ENCODE assay signal across 12 mouse cellular contexts in genomic region chr16:44630861-44631260, GRCm38 (mm10).
DNase-seq lines count a peak whose midpoint lies in the region; ATAC-seq and TF ChIP-seq lines count a peak whose summit lies in the region.
"Had no signal": no experiment of that assay in that cellular context is flagged by ENCODE, and none has a peak within 500 bp of the region (broad histone marks: within the 10 kb centered on the region; RNA-seq: fewer than 3 reads in every experiment).

No protein-coding gene starts in this region.

- DNase-seq in intestine, embryonic 14.5 days (ENCODE audit: low spot score) = no peak
- DNase-seq in embryo, embryonic 10.5 days (ENCODE audit: low spot score) = peak; percentile 17
- DNase-seq in embryonic facial prominence, embryonic 10.5 days (ENCODE audit: low spot score) = no peak
- DNase-seq in limb, embryonic 11.5 days (ENCODE audit: low spot score) = peak; percentile 56
- no peak for DNase-seq in adrenal gland, adult 2 months
- no peak for DNase-seq in layer of hippocampus, adult 2 months (ENCODE audit: low spot score in 2 of 2)
- DNase-seq: liver; right cerebral cortex, postnatal 4 days had no signal

- H3K4me3 ChIP-seq in intestine, embryonic 14.5 days (ENCODE audit: low read depth, low read length) = no peak overlapping the region
- H3K4me3 ChIP-seq in intestine, postnatal 0 days (ENCODE audit: low read depth, low read length) = no peak overlapping the region
- no peak overlapping the region for H3K4me3 ChIP-seq in embryonic facial prominence, embryonic 10.5 days
- H3K4me3 ChIP-seq in limb, embryonic 11.5 days (ENCODE audit: low read depth, low read length) = no peak overlapping the region
- H3K4me3 ChIP-seq in layer of hippocampus, adult 2 months = no peak overlapping the region
- H3K4me3 ChIP-seq: heart, embryonic 12.5 days had no signal

- no peak for TF ChIP-seq CTCF in intestine, postnatal 0 days (IDR thresholded peaks at IDR 0.05; ENCODE audit: low read depth)
- no peak for TF ChIP-seq CTCF in layer of hippocampus, adult 2 months (conservative IDR thresholded peaks at IDR 0.05)

- H3K27me3 ChIP-seq in intestine, embryonic 14.5 days (replicated peaks; ENCODE audit: control insufficient read depth, insufficient read depth, low read length) = no peaks in the 10 kb centered on the region
- H3K27me3 ChIP-seq in intestine, postnatal 0 days (replicated peaks; ENCODE audit: control insufficient read depth, insufficient read depth, low read length) = no peaks in the 10 kb centered on the region
- H3K27me3 ChIP-seq in embryonic facial prominence, embryonic 10.5 days (replicated peaks; ENCODE audit: low read depth, poor library complexity, severe bottlenecking) = no peaks in the 10 kb centered on the region
- no peaks in the 10 kb centered on the region for H3K27me3 ChIP-seq in limb, embryonic 11.5 days (ENCODE audit: control insufficient read depth, insufficient read depth, low read length)
- H3K27me3 ChIP-seq: heart, embryonic 12.5 days had no signal

- peaks cover 46% of the 10 kb centered on the region for H3K4me1 ChIP-seq in intestine, embryonic 14.5 days (replicated peaks; ENCODE audit: control insufficient read depth, insufficient read depth, low read length)
- H3K4me1 ChIP-seq in intestine, postnatal 0 days (replicated peaks; ENCODE audit: control insufficient read depth, insufficient read depth, low read length) = no peaks in the 10 kb centered on the region
- H3K4me1 ChIP-seq in embryonic facial prominence, embryonic 10.5 days = peaks cover 48% of the 10 kb centered on the region
- peaks cover 40% of the 10 kb centered on the region for H3K4me1 ChIP-seq in limb, embryonic 11.5 days (ENCODE audit: control insufficient read depth, insufficient read depth, low read length)

- no peaks in the 10 kb centered on the region for H3K9me3 ChIP-seq in intestine, embryonic 14.5 days (ENCODE audit: control insufficient read depth, low read length)
- H3K9me3 ChIP-seq in intestine, postnatal 0 days (ENCODE audit: control insufficient read depth) = no peaks in the 10 kb centered on the region
- no peaks in the 10 kb centered on the region for H3K9me3 ChIP-seq in embryonic facial prominence, embryonic 10.5 days
- no peaks in the 10 kb centered on the region for H3K9me3 ChIP-seq in limb, embryonic 11.5 days (ENCODE audit: control insufficient read depth, low read length)
- H3K9me3 ChIP-seq: heart, embryonic 12.5 days had no signal

- 61% methylated on average over 9 of the region's 9 CpGs for WGBS in intestine, embryonic 14.5 days
- 67% methylated on average over 9 of the region's 9 CpGs for WGBS in intestine, postnatal 0 days
- WGBS in embryonic facial prominence, embryonic 10.5 days = 87% methylated on average over 9 of the region's 9 CpGs
- whole genome bisulfite sequencing in limb, embryonic 11.5 days = 33% methylated on average over 9 of the region's 9 CpGs

- no peak overlapping the region for H3K4me2 ChIP-seq in intestine, embryonic 14.5 days (ENCODE audit: low read length)
- no peak overlapping the region for H3K4me2 ChIP-seq in intestine, postnatal 0 days (replicated peaks; ENCODE audit: low read depth)
- H3K4me2 ChIP-seq in limb, embryonic 11.5 days (ENCODE audit: low read depth, severe bottlenecking) = no peak overlapping the region
- H3K4me2 ChIP-seq: heart, embryonic 12.5 days had no signal

- no peak overlapping the region for H3K9ac ChIP-seq in intestine, embryonic 14.5 days (ENCODE audit: low read length)
- H3K9ac ChIP-seq in intestine, postnatal 0 days (ENCODE audit: low read depth, low read length) = no peak overlapping the region
- no peak overlapping the region for H3K9ac ChIP-seq in limb, embryonic 11.5 days (ENCODE audit: low read length)
- H3K9ac ChIP-seq: heart, embryonic 12.5 days had no signal

- ATAC-seq in intestine, embryonic 14.5 days (replicated peaks; ENCODE audit: low FRiP score, low TSS enrichment, low read depth) = no peak
- ATAC-seq in intestine, postnatal 0 days = no peak
- ATAC-seq in limb, embryonic 11.5 days (ENCODE audit: insufficient number of reproducible peaks, low FRiP score, low TSS enrichment, low read depth) = no peak
- ATAC-seq: hindbrain, postnatal 0 days had no signal

- no peaks in the 10 kb centered on the region for H3K36me3 ChIP-seq in intestine, embryonic 14.5 days (ENCODE audit: control insufficient read depth, insufficient read depth, low read length)
- H3K36me3 ChIP-seq in intestine, postnatal 0 days (ENCODE audit: control insufficient read depth, insufficient read depth) = no peaks in the 10 kb centered on the region
- H3K36me3 ChIP-seq in embryonic facial prominence, embryonic 10.5 days (replicated peaks) = no peaks in the 10 kb centered on the region
- no peaks in the 10 kb centered on the region for H3K36me3 ChIP-seq in limb, embryonic 11.5 days (ENCODE audit: control insufficient read depth, insufficient read depth, low read length)
- H3K36me3 ChIP-seq: heart, embryonic 12.5 days had no signal

- peak overlapping the region; percentile 84 for H3K27ac ChIP-seq in intestine, embryonic 14.5 days (ENCODE audit: low read depth)
- no peak overlapping the region for H3K27ac ChIP-seq in intestine, postnatal 0 days (ENCODE audit: low read depth, low read length)
- peak overlapping the region; percentile 88 for H3K27ac ChIP-seq in embryonic facial prominence, embryonic 10.5 days (replicated peaks)
- peak overlapping the region; percentile 96; the same call in 1 of the 2 replicates for H3K27ac ChIP-seq in limb, embryonic 11.5 days (replicated peaks; ENCODE audit: low read depth, low read length)
- H3K27ac ChIP-seq in layer of hippocampus, adult 2 months = no peak overlapping the region
- H3K27ac ChIP-seq: hindbrain, postnatal 0 days; macrophage had no signal

Comparison
In these comparisons a context has a peak if more than half of its experiments do, and no peak if none do; other contexts are left out.
1. H3K27ac ChIP-seq: peak in intestine, embryonic 14.5 days (single experiment), embryonic facial prominence, embryonic 10.5 days (single experiment) and limb, embryonic 11.5 days (single experiment); none in intestine, postnatal 0 days (single experiment) and layer of hippocampus, adult 2 months (single experiment).
2. DNase-seq: peak in embryo, embryonic 10.5 days (single experiment) and limb, embryonic 11.5 days (single experiment); none in intestine, embryonic 14.5 days (single experiment), embryonic facial prominence, embryonic 10.5 days (single experiment), adrenal gland, adult 2 months (single experiment) and layer of hippocampus, adult 2 months (0 of 2).